Mouse (Mus musculus): ENCODE results near the gene Bpifb9a. TPM values are rescaled to one million over a fixed set of nuclear protein-coding genes. Genes with fewer than 3 reads are reported as not detected.
"Not testable (repeated sequence)": the region's sequence is repeated elsewhere in the genome, so short reads cannot be mapped to it uniquely, and the experiment has no call there.

Gene Bpifb9a
- not detected in 2 replicates for polyA plus RNA-seq (2015; fragmentation: Nextera tagmentation; extraction: Ambion mirVana)

- not testable (repeated sequence) for H3K36me3 ChIP-seq (ENCODE audit: control insufficient read depth, insufficient read depth); H3K9me3 ChIP-seq (ENCODE audit: control insufficient read depth); H3K9ac ChIP-seq (ENCODE audit: low read depth, low read length); ATAC-seq; H3K4me2 ChIP-seq (replicated peaks; ENCODE audit: low read depth); H3K27me3 ChIP-seq (replicated peaks; ENCODE audit: control insufficient read depth, insufficient read depth, low read length); H3K4me1 ChIP-seq (replicated peaks; ENCODE audit: control insufficient read depth, insufficient read depth, low read length); H3K27ac ChIP-seq (ENCODE audit: low read depth, low read length); H3K4me3 ChIP-seq (ENCODE audit: low read depth, low read length)
- WGBS = 69% methylated on average over 5 of the region's 5 CpGs
Measured at GRCm38 (mm10) chr2:154257554-154257953, at the start of gene Bpifb9a. TSS of gene Bpifb9a (plus strand) at chr2:154257854.

GRCm38 (mm10) chr2:154209112-154209511 is 48.5 kb upstream of the Bpifb9a start:
- Histone ChIP-seq H3K27me3 (replicated peaks; ENCODE audit: control insufficient read depth, insufficient read depth, low read length) (no peaks in the 10 kb centered on the region), H3K4me2 (replicated peaks; ENCODE audit: low read depth) (no peak overlapping the region), H3K36me3 (ENCODE audit: control insufficient read depth, insufficient read depth) (no peaks in the 10 kb centered on the region), H3K27ac (ENCODE audit: low read depth, low read length) (no peak overlapping the region), H3K4me1 (replicated peaks; ENCODE audit: control insufficient read depth, insufficient read depth, low read length) (no peaks in the 10 kb centered on the region), H3K4me3 (ENCODE audit: low read depth, low read length) (no peak overlapping the region), H3K9ac (ENCODE audit: low read depth, low read length) (no peak overlapping the region), H3K9me3 (ENCODE audit: control insufficient read depth) (no peaks in the 10 kb centered on the region)
- TF ChIP-seq CTCF (IDR thresholded peaks at IDR 0.05; ENCODE audit: low read depth) = peak; percentile 73
- 6% methylated on average over 3 of the region's 3 CpGs for WGBS
- ATAC-seq = no peak

DNA sequence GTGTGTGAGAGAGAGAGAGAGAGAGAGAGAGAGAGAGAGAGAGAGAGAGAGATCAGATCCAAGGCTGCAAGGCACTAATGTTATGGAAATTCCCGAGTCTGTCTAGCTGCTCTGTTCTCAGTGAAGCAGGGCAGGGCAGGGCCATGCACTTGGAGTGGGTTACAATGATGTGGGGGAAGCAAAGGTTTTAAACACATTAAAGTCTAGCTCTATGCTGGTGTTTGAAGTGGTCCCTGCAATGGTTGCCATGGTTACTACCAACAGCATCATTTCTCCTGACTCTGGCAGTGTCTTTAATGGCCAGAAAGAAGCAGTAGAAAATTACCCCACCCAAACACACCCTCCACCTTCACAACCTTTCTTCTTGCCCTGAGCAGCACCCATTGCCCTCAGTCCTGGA is 46.5 kb upstream of the Bpifb9a start:
- WGBS = 48% methylated on average over 1 of the region's 1 CpGs
- no peak overlapping the region for H3K4me2 ChIP-seq (replicated peaks; ENCODE audit: low read depth)
- ATAC-seq = no peak
- no peak overlapping the region for H3K4me3 ChIP-seq (ENCODE audit: low read depth, low read length)
- H3K9ac ChIP-seq (ENCODE audit: low read depth, low read length) = no peak overlapping the region
- H3K27ac ChIP-seq (ENCODE audit: low read depth, low read length) = no peak overlapping the region
- no peaks in the 10 kb centered on the region for H3K36me3 ChIP-seq (ENCODE audit: control insufficient read depth, insufficient read depth)
- no peak for TF ChIP-seq CTCF (IDR thresholded peaks at IDR 0.05; ENCODE audit: low read depth)
- H3K9me3 ChIP-seq (ENCODE audit: control insufficient read depth) = no peaks in the 10 kb centered on the region
- no peaks in the 10 kb centered on the region for H3K27me3 ChIP-seq (replicated peaks; ENCODE audit: control insufficient read depth, insufficient read depth, low read length)
- H3K4me1 ChIP-seq (replicated peaks; ENCODE audit: control insufficient read depth, insufficient read depth, low read length) = no peaks in the 10 kb centered on the region

- TF ChIP-seq CTCF (IDR thresholded peaks at IDR 0.05; ENCODE audit: low read depth) = no peak
- Histone ChIP-seq H3K4me1 (replicated peaks; ENCODE audit: control insufficient read depth, insufficient read depth, low read length) (no peaks in the 10 kb centered on the region), H3K4me3 (ENCODE audit: low read depth, low read length) (no peak overlapping the region), H3K36me3 (ENCODE audit: control insufficient read depth, insufficient read depth) (no peaks in the 10 kb centered on the region), H3K27me3 (replicated peaks; ENCODE audit: control insufficient read depth, insufficient read depth, low read length) (no peaks in the 10 kb centered on the region), H3K9me3 (ENCODE audit: control insufficient read depth) (no peaks in the 10 kb centered on the region), H3K9ac (ENCODE audit: low read depth, low read length) (no peak overlapping the region), H3K27ac (ENCODE audit: low read depth, low read length) (no peak overlapping the region), H3K4me2 (replicated peaks; ENCODE audit: low read depth) (no peak overlapping the region)
- no peak for ATAC-seq
- 87% methylated on average over 4 of the region's 4 CpGs for WGBS
Measured at GRCm38 (mm10) chr2:154211881-154212280, 45.8 kb upstream of the Bpifb9a start.

DNA sequence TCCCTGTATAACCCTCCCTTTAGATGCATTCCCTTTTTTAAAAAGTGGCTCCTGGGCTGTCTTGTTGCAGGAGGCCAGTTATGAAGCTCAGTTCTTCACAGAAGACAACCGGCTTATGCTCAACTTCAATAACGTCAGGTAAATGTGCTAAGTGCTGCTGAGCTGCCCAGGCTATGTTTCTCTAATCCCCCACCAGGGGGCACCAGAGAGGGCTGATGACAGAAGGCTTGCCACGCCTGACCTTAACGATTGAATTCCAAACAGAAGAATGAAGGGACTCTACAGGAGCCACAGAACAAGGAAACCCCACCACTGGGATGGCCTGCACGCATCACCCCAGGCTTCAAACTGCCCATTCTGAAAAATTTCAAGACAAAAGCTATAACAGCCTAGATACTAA is 42.5 kb upstream of the Bpifb9a start:
- H3K9me3 ChIP-seq (ENCODE audit: control insufficient read depth) = no peaks in the 10 kb centered on the region
- no peak overlapping the region for H3K4me2 ChIP-seq (replicated peaks; ENCODE audit: low read depth)
- ATAC-seq = 0 out of 2 replicates have a peak, but pooled peaks have one; percentile 4
- WGBS = 9% methylated on average over 5 of the region's 5 CpGs
- H3K36me3 ChIP-seq (ENCODE audit: control insufficient read depth, insufficient read depth) = no peaks in the 10 kb centered on the region
- H3K9ac ChIP-seq (ENCODE audit: low read depth, low read length) = no peak overlapping the region
- TF ChIP-seq CTCF (IDR thresholded peaks at IDR 0.05; ENCODE audit: low read depth) = peak; percentile 89
- no peak overlapping the region for H3K27ac ChIP-seq (ENCODE audit: low read depth, low read length)
- H3K4me3 ChIP-seq (ENCODE audit: low read depth, low read length) = no peak overlapping the region
- H3K4me1 ChIP-seq (replicated peaks; ENCODE audit: control insufficient read depth, insufficient read depth, low read length) = no peaks in the 10 kb centered on the region
- H3K27me3 ChIP-seq (replicated peaks; ENCODE audit: control insufficient read depth, insufficient read depth, low read length) = no peaks in the 10 kb centered on the region

- Histone ChIP-seq H3K4me2 (replicated peaks; ENCODE audit: low read depth) (no peak overlapping the region), H3K4me1 (replicated peaks; ENCODE audit: control insufficient read depth, insufficient read depth, low read length) (no peaks in the 10 kb centered on the region), H3K9ac (ENCODE audit: low read depth, low read length) (no peak overlapping the region), H3K4me3 (ENCODE audit: low read depth, low read length) (no peak overlapping the region), H3K9me3 (ENCODE audit: control insufficient read depth) (no peaks in the 10 kb centered on the region), H3K36me3 (ENCODE audit: control insufficient read depth, insufficient read depth) (no peaks in the 10 kb centered on the region), H3K27ac (ENCODE audit: low read depth, low read length) (no peak overlapping the region), H3K27me3 (replicated peaks; ENCODE audit: control insufficient read depth, insufficient read depth, low read length) (no peaks in the 10 kb centered on the region)
- WGBS = 60% methylated on average over 5 of the region's 5 CpGs
- ATAC-seq = no peak
- TF ChIP-seq CTCF (IDR thresholded peaks at IDR 0.05; ENCODE audit: low read depth) = no peak
Measured at GRCm38 (mm10) chr2:154219950-154220349, 37.7 kb upstream of the Bpifb9a start.

Data from intestine, postnatal 0 days (tissue).